Mouse (Mus musculus) forebrain, embryonic 14.5 days (tissue): ENCODE results near the gene Gm48552. TPM values are rescaled to one million over a fixed set of nuclear protein-coding genes. Genes with fewer than 3 reads are reported as not detected.

Experiments
- ATAC-seq: fragments of 200-750 bp; cut with Nextera tagmentation; 2 replicates; pipeline ENCODE4 v1.8.0; 2017; ENCODE audit warnings: mild to moderate bottlenecking, moderate library complexity
- DNase-seq: peaks from one replicate; pipeline ENCODE4 v3.0.0-alpha.2; 2015; ENCODE audit warnings: low spot score
- H3K27ac ChIP-seq: fragments of 300-500 bp; sonication (generic); 2 replicates; pipeline ENCODE4 v1.5.1; 2014; ENCODE audit warnings: low read depth, mild to moderate bottlenecking, control low read depth, low read length, moderate library complexity
- H3K27me3 ChIP-seq: fragments of 300-500 bp; sonication (generic); replicated peaks from 2 replicates; pipeline ENCODE4 v1.6.1; 2014; ENCODE audit warnings: low read length, control low read depth, mixed read lengths; ENCODE audit not compliant: control insufficient read depth, insufficient read depth
- H3K36me3 ChIP-seq: fragments of 300-500 bp; sonication (generic); 2 replicates; pipeline ENCODE4 v1.6.1; 2014; ENCODE audit warnings: low read length, control low read depth; ENCODE audit not compliant: control insufficient read depth, insufficient read depth
- H3K4me1 ChIP-seq: fragments of 300-500 bp; sonication (generic); 2 replicates; pipeline ENCODE4 v1.6.1; 2014; ENCODE audit warnings: antibody characterized with exemption, low read length, control low read depth; ENCODE audit not compliant: control insufficient read depth, insufficient read depth
- H3K4me2 ChIP-seq: fragments of 300-500 bp; sonication (generic); 2 replicates; pipeline ENCODE4 v1.6.1; 2014; ENCODE audit warnings: mild to moderate bottlenecking, control low read depth, low read length
- H3K4me3 ChIP-seq: fragments of 300-500 bp; sonication (generic); 2 replicates; pipeline ENCODE4 v1.5.1; 2014; ENCODE audit warnings: low read depth, low read length, control low read depth
- H3K9ac ChIP-seq: fragments of 300-500 bp; sonication (generic); 2 replicates; pipeline ENCODE4 v1.6.1; 2014; ENCODE audit warnings: mild to moderate bottlenecking, low read length, control low read depth, moderate library complexity
- H3K9me3 ChIP-seq: fragments of 300-500 bp; sonication (generic); replicated peaks from 2 replicates; pipeline ENCODE4 v1.6.1; 2016; ENCODE audit warnings: low read length, control low read depth, mixed read lengths; ENCODE audit not compliant: control insufficient read depth
- WGBS: fragments of 180-500 bp; shearing (Covaris S2); extraction: QIAGEN DNeasy Blood & Tissue Kit; methylation state at CpG from one replicate; pipeline ENCODE4 v1.1.7; 2014; 5-methylcytosine and 5-hydroxymethylcytosine counted together
- polyA plus RNA-seq: library from polyadenylated mRNA; unstranded; fragments of >200 nt; fragmentation: Nextera tagmentation; extraction: Ambion mirVana; gene quantifications from 2 replicates; pipeline ENCODE4 v1.2.1, GENCODE M21; 2014

Gene Gm48552
- polyA plus RNA-seq, 1 experiment from 2014 or later: 0.65 TPM

DNA sequence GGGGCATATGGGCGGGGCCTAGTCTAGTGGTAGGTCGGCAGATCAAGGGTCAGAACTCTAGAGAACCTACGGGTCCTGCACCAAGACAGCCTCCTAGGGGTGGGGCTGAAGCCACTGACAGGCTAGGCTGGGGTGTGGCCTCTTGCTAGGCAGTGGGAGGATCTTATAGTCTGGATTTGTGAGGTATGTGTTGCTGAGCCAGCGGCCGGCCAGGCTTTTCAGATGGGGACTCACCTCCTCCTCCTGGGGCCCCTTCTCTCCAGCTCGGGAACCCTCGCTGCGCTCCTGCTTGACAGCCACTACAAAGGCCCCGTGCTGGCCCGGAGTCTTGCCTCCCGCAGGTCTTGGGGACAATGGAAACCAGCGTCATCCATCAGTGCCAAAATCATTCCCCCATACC is 39.7 kb upstream of the Gm48552 start:
- Histone ChIP-seq H3K4me2 (peak overlapping the region; percentile 92), H3K27ac (no peak overlapping the region), H3K27me3 (peaks cover 7% of the 10 kb centered on the region; the same call in 1 of the 2 replicates), H3K9me3 (no peaks in the 10 kb centered on the region), H3K36me3 (peaks cover 10% of the 10 kb centered on the region), H3K4me1 (peaks cover 15% of the 10 kb centered on the region), H3K9ac (peak overlapping the region; percentile 79), H3K4me3 (peak overlapping the region; percentile 72)
- no peak for ATAC-seq
- WGBS: 4% methylated on average over 12 of the region's 12 CpGs
- no peak for DNase-seq

DNA sequence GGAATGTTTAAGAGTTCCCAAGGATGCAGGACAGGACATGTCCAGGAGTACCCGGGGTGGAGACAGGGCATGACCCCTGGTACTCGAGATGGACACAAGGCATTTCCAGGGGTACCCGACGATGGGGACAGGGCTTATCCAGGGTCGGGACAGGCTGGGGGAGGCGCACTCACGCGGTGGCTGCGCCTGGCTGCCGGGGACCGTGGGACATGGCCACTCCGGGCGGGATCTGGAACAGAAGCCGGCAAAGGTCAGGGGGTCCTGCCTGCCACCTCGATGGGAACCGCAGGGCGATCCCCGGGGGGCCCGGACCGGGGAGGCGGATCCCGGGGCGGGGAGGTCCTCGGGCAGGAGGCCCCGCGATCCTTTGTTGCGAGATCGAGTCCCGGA is 38.8 kb upstream of the Gm48552 start:
- Histone ChIP-seq H3K27me3 (peaks cover 3% of the 10 kb centered on the region; the same call in 1 of the 2 replicates), H3K27ac (no peak overlapping the region), H3K4me3 (peak overlapping the region; percentile 72), H3K36me3 (peaks cover 10% of the 10 kb centered on the region), H3K9me3 (no peaks in the 10 kb centered on the region), H3K9ac (peak overlapping the region; percentile 79), H3K4me1 (peaks cover 15% of the 10 kb centered on the region), H3K4me2 (peak overlapping the region; percentile 92)
- ATAC-seq (peak; percentile 25), DNase-seq (no peak)
- WGBS: under 1% methylated on average over 28 of the region's 29 CpGs

DNA sequence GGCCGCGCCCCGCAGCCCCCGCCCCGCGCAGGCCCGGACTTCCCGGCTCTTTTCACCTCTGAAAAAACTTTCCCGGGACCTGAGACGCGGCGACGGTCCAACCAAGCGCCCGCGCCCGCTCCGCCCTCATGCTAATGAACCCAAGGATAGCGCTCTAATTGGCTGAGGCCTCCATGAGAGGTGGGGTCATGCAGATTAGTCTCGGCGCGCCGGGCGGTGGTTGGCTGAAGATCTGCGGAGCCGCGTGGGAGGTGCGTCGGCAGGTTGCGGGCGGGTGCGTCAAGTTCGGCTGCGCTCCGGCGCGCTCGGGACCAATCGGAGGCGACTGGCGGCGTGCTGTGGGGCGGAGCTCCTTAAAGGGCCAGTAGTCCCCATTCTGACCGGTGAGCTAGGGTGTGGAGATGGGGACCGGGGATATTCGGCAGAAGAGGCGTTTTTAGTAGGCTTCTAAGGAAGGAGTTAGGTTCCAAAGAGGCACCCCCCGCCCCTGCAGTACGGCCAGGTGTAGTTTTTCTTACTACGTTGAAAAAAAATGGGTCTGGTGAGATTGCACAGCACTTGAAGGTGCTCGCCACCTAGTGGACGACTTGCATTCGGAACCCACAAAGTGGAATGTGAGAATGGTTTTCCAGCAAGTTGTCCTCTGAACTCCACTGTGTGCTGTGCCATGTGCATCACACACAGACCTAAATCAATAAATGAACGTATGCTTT is 38.3 kb upstream of the Gm48552 start, which contains the start of gene Hmg20b:
Gene Hmg20b (minus strand): TSS at position 130 of the 713 bp plus-strand sequence.
- peaks cover 10% of the 10 kb centered on the region for H3K36me3 ChIP-seq
- under 1% methylated on average over 54 of the region's 54 CpGs for WGBS
- H3K27me3 ChIP-seq: no peaks in the 10 kb centered on the region; the same call in 1 of the 2 replicates
- peak within 1 kb of the TSS; percentile 72 for H3K4me3 ChIP-seq
- DNase-seq: peak; percentile 99
- peaks cover 15% of the 10 kb centered on the region for H3K4me1 ChIP-seq
- H3K9me3 ChIP-seq: no peaks in the 10 kb centered on the region
- peak within 1 kb of the TSS; percentile 79 for H3K9ac ChIP-seq
- peak within 1 kb of the TSS; percentile 33; the same call in 1 of the 2 replicates for H3K27ac ChIP-seq
- ATAC-seq: peak; percentile 96
- peak within 1 kb of the TSS; percentile 92 for H3K4me2 ChIP-seq

DNA sequence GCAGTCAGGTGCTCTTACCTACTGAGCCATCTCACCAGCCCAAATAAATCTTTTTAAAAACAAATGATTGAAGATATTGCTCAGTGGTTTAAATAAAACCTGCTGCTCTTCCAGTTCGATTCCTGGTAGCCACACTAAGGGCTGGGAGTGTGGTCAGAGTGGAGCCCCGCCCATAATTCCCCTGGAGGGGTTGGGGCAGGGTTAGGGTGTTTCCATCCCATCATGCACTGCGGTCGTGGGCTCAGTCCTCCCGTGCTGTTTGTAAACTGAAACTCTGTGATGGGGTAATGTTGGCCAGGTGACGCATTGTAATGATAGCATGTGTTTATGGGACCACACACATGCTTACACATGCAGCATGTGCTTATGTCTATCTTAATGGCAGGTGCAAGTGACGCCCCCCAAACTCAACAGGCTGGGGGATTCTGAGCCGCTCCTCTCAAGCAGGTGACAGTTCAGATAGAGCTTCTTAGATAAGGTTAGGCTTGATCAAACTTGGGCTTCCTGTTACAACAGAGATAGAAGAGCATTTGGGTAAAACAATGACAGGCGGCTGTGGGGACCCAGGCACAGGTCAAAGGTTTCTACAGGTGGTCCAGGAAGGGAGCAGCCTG is 37.0 kb upstream of the Gm48552 start:
- H3K27ac ChIP-seq: no peak overlapping the region
- H3K9ac ChIP-seq: no peak overlapping the region
- peaks cover 10% of the 10 kb centered on the region for H3K36me3 ChIP-seq
- WGBS: 28% methylated on average over 9 of the region's 9 CpGs
- peaks cover 11% of the 10 kb centered on the region for H3K4me1 ChIP-seq
- DNase-seq: no peak
- H3K4me3 ChIP-seq: no peak overlapping the region
- H3K27me3 ChIP-seq: no peaks in the 10 kb centered on the region
- H3K4me2 ChIP-seq: no peak overlapping the region
- ATAC-seq: no peak
- no peaks in the 10 kb centered on the region for H3K9me3 ChIP-seq

DNA sequence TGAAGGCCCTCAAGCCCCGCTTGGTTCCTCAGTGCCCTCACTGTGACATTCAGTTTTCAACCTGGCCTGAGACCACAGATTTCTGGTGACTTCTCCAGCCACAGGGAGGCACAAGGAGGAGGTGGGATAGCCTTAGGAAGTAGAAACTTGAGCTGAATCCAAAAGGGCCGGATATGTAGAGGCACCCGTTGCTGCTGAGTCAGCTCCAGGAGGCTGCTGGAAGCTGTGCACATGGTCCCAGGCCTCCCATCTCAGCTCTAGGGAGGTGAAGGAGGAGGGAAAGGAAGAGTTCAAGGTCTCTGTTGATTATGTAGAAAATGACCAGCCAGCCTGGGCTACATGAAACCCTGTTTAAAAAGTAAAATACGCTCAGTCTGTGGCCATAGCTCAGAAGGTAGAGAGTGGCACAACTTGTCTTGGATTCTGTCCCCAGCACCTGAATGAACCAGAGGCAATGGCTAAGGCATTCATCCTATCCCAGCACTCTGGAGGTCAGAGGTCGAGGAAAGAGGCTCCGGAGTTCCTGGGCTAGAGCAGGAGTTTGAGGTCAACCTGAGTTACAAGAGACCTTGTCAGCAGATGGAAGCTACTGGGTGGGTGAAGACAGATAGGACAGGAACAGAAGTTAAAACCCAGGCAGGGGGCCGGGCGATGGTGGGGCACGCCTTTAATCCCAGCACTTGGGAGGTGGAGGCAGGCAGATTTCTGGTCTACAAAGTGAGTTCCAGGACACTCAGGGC is 33.9 kb upstream of the Gm48552 start:
- Histone ChIP-seq H3K9ac (no peak overlapping the region), H3K4me2 (no peak overlapping the region), H3K36me3 (no peaks in the 10 kb centered on the region), H3K9me3 (no peaks in the 10 kb centered on the region), H3K4me1 (peaks cover 3% of the 10 kb centered on the region; the same call in 1 of the 2 replicates), H3K27me3 (no peaks in the 10 kb centered on the region), H3K27ac (no peak overlapping the region), H3K4me3 (no peak overlapping the region)
- DNase-seq (no peak), ATAC-seq (no peak)
- WGBS: 74% methylated on average over 9 of the region's 9 CpGs

DNA sequence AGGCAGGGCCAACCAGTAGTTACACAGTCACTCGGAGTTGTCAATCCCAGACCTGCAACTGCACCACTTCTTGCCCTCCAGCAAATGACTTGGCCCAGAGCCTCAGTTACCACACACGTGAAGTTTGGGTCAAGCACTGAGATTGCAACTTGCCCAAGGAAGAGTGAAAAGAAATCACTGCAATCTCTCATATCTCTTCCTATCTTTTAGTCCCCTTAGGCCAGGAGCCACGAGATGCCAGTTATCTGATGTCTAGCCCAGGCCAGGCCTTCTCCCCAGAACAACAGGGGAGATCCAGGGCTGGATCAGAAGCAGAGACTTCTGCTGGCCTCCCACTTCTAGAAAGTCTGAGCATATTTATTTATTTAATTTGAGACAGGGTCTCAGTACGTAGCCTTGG is 33.3 kb upstream of the Gm48552 start:
- ATAC-seq (no peak), DNase-seq (no peak)
- Histone ChIP-seq H3K4me2 (no peak overlapping the region), H3K27me3 (no peaks in the 10 kb centered on the region), H3K27ac (no peak overlapping the region), H3K4me1 (peaks cover 3% of the 10 kb centered on the region; the same call in 1 of the 2 replicates), H3K4me3 (no peak overlapping the region), H3K36me3 (no peaks in the 10 kb centered on the region), H3K9me3 (no peaks in the 10 kb centered on the region), H3K9ac (no peak overlapping the region)
- 80% methylated on average over 4 of the region's 4 CpGs for WGBS

DNA sequence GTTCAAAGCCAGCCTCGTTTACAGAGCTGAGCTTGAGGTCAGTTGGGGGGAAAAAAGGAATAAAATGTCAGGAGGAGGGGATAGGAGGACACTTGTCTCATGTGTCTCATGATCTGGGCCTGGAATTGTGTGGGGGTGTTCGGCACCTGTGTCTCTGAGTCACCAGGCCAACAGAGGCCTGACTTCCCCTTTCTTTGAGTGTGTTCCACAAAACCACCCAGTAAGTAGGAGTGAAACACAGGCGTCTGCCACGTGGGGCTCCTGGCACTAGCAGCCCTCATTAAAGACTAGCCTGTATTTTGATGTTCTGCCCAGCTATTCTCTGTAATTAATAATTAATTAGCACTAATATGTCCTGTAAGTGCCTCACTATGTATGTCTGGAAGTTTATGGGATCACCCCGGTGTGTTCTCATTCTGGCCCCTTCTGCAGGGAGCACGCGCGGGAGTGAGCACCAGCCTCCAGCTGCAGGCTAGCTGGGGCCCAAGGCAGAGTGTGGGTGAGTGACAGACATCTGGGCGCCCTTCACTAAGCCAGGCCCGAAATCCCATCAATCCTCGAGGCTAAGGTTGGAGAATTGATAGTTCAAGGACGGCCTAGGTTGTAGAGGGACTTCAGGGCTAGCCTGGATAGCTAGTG is 32.3 kb upstream of the Gm48552 start:
- Histone ChIP-seq H3K9ac (no peak overlapping the region), H3K4me1 (peaks cover 3% of the 10 kb centered on the region; the same call in 1 of the 2 replicates), H3K4me3 (peak overlapping the region; percentile 68; the same call in 1 of the 2 replicates), H3K27ac (no peak overlapping the region), H3K9me3 (no peaks in the 10 kb centered on the region), H3K4me2 (peak overlapping the region; percentile 97), H3K36me3 (no peaks in the 10 kb centered on the region; the same call in 1 of the 2 replicates), H3K27me3 (no peaks in the 10 kb centered on the region)
- DNase-seq (no peak), ATAC-seq (no peak)
- 48% methylated on average over 12 of the region's 12 CpGs for WGBS

DNA sequence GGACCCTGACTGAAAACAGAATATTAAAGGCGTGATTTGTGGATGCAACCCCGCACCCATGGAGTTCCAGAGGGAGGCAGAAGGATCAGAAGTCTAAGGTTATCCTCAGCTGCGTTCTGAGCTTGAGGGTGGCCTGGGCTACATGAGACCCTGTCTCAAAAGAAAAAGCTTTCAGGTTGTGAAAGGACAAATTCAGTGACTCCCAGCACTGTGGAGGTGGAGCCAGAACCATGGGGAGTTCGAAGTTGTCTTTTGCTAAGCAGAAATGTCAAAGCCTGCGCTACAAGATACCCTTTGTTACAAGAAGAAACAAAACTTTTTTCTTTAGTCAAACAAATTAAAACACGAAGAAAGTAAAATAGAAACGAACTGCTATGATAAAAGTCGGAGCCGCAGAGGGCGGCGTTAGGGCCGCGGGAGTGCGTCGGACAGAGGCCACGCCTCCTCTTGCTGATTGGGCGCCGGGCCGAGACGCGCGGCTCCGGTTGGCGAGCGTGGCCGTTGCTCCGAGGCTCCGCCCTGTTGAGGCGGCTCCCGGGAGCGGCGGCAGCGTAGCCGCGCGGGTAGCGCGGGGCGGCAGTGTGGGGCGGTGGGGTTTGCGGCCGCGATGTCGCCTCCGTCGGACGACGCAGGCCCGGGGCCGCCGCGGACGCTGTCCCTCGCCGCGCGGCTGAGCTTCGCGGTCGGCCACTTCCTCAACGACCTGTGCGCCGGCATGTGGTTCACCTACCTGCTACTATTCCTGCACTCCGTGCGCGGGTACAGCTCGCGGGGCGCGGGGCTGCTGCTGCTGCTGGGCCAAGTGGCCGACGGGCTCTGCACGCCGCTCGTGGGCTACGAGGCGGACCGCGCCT is 31.6 kb upstream of the Gm48552 start, which contains the start of gene Mfsd12:
Gene Mfsd12 (plus strand): TSS at position 501 of the 854 bp plus-strand sequence.
- peak within 1 kb of the TSS; percentile 81 for H3K9ac ChIP-seq
- H3K4me1 ChIP-seq: peaks cover 3% of the 10 kb centered on the region; the same call in 1 of the 2 replicates
- 2% methylated on average over 73 of the region's 79 CpGs for WGBS
- no peak within 1 kb of the TSS for H3K27ac ChIP-seq
- H3K4me3 ChIP-seq: peak within 1 kb of the TSS; percentile 68
- no peaks in the 10 kb centered on the region for H3K9me3 ChIP-seq
- DNase-seq (peak; percentile 95), ATAC-seq (peak; percentile 96)
- peak within 1 kb of the TSS; percentile 97 for H3K4me2 ChIP-seq
- no peaks in the 10 kb centered on the region for H3K27me3 ChIP-seq
- H3K36me3 ChIP-seq: no peaks in the 10 kb centered on the region; the same call in 1 of the 2 replicates
